Mouse (Mus musculus): ENCODE results near the gene Rfx3. TPM values are rescaled to one million over a fixed set of nuclear protein-coding genes. Genes with fewer than 3 reads are reported as not detected.

Rfx3 gene
- polyA plus RNA-seq, 1 experiment from 2014 or later = 27.8 TPM

GRCm38 (mm10) chr19:27817661-27818060 is 193.3 kb downstream of the Rfx3 start:
- H3K27ac ChIP-seq = no peak overlapping the region
- 0 out of 2 replicates have a peak, but pooled peaks cover 1% of the 10 kb centered on the region for H3K9me3 ChIP-seq
- H3K27me3 ChIP-seq = no peaks in the 10 kb centered on the region
- ATAC-seq (ENCODE audit: low FRiP score) = no peak
- H3K4me1 ChIP-seq (replicated peaks) = no peaks in the 10 kb centered on the region
- H3K9ac ChIP-seq = no peak overlapping the region
- no peak overlapping the region for H3K4me3 ChIP-seq
- no peak overlapping the region for H3K4me2 ChIP-seq
- peaks cover 19% of the 10 kb centered on the region for H3K36me3 ChIP-seq

GRCm38 (mm10) chr19:27780030-27780429 is 230.9 kb downstream of the Rfx3 start:
- Histone ChIP-seq H3K9me3 (no peaks in the 10 kb centered on the region), H3K4me3 (no peak overlapping the region), H3K4me2 (no peak overlapping the region), H3K27me3 (no peaks in the 10 kb centered on the region), H3K4me1 (replicated peaks) (peaks cover 3% of the 10 kb centered on the region; the same call in 1 of the 2 replicates), H3K9ac (no peak overlapping the region), H3K27ac (no peak overlapping the region), H3K36me3 (peaks cover 33% of the 10 kb centered on the region)
- ATAC-seq (ENCODE audit: low FRiP score) = no peak
- WGBS = 58% methylated on average over 4 of the region's 4 CpGs

GRCm38 (mm10) chr19:27770716-27771265 is 240.2 kb downstream of the Rfx3 start:
- no peaks in the 10 kb centered on the region for H3K9me3 ChIP-seq
- H3K4me2 ChIP-seq = no peak overlapping the region
- ATAC-seq (ENCODE audit: low FRiP score) = no peak
- no peaks in the 10 kb centered on the region for H3K4me1 ChIP-seq (replicated peaks)
- 72% methylated on average over 8 of the region's 8 CpGs for WGBS
- H3K4me3 ChIP-seq = no peak overlapping the region
- H3K36me3 ChIP-seq = peaks cover 37% of the 10 kb centered on the region
- H3K9ac ChIP-seq = no peak overlapping the region
- H3K27ac ChIP-seq = no peak overlapping the region
- H3K27me3 ChIP-seq = no peaks in the 10 kb centered on the region

GRCm38 (mm10) chr19:27768444-27768843 is 242.5 kb downstream of the Rfx3 start:
- H3K4me1 ChIP-seq (replicated peaks) = no peaks in the 10 kb centered on the region
- ATAC-seq (ENCODE audit: low FRiP score) = peak; percentile 79
- H3K36me3 ChIP-seq = peaks cover 37% of the 10 kb centered on the region
- no peaks in the 10 kb centered on the region for H3K9me3 ChIP-seq
- peak overlapping the region; percentile 69 for H3K27ac ChIP-seq
- no peak overlapping the region for H3K4me3 ChIP-seq
- 0 out of 2 replicates have a peak overlapping the region, but pooled peaks have one; percentile 17 for H3K4me2 ChIP-seq
- H3K27me3 ChIP-seq = no peaks in the 10 kb centered on the region
- H3K9ac ChIP-seq = no peak overlapping the region
- WGBS = 68% methylated on average over 17 of the region's 17 CpGs

- Histone ChIP-seq H3K27me3 (no peaks in the 10 kb centered on the region), H3K4me1 (replicated peaks) (no peaks in the 10 kb centered on the region), H3K4me2 (no peak overlapping the region), H3K36me3 (peaks cover 8% of the 10 kb centered on the region), H3K9ac (no peak overlapping the region), H3K4me3 (no peak overlapping the region), H3K27ac (no peak overlapping the region), H3K9me3 (no peaks in the 10 kb centered on the region)
- 94% methylated on average over 9 of the region's 9 CpGs for WGBS
- ATAC-seq (ENCODE audit: low FRiP score) = no peak
These were observed 250.7 kb downstream of the Rfx3 start for GRCm38 (mm10) chr19:27760309-27760708.

GRCm38 (mm10) chr19:27759347-27759746 is 251.6 kb downstream of the Rfx3 start:
- Histone ChIP-seq H3K36me3 (peaks cover 8% of the 10 kb centered on the region), H3K27me3 (no peaks in the 10 kb centered on the region), H3K9ac (no peak overlapping the region), H3K4me3 (no peak overlapping the region), H3K4me2 (no peak overlapping the region), H3K9me3 (no peaks in the 10 kb centered on the region), H3K4me1 (replicated peaks) (no peaks in the 10 kb centered on the region), H3K27ac (no peak overlapping the region)
- WGBS = 86% methylated on average over 8 of the region's 8 CpGs
- no peak for ATAC-seq (ENCODE audit: low FRiP score)

- H3K4me2 ChIP-seq = no peak overlapping the region
- H3K27me3 ChIP-seq = no peaks in the 10 kb centered on the region
- no peak overlapping the region for H3K4me3 ChIP-seq
- WGBS = 96% methylated on average over 1 of the region's 1 CpGs
- H3K9ac ChIP-seq = no peak overlapping the region
- peaks cover 3% of the 10 kb centered on the region; the same call in 1 of the 2 replicates for H3K9me3 ChIP-seq
- ATAC-seq (ENCODE audit: low FRiP score) = no peak
- no peaks in the 10 kb centered on the region for H3K4me1 ChIP-seq (replicated peaks)
- no peaks in the 10 kb centered on the region for H3K36me3 ChIP-seq
- no peak overlapping the region for H3K27ac ChIP-seq
These were observed 263.7 kb downstream of the Rfx3 start for GRCm38 (mm10) chr19:27747301-27747700.

GRCm38 (mm10) chr19:27738908-27739307 is 272.1 kb downstream of the Rfx3 start:
- Histone ChIP-seq H3K9me3 (no peaks in the 10 kb centered on the region), H3K4me3 (no peak overlapping the region), H3K4me2 (no peak overlapping the region), H3K4me1 (replicated peaks) (no peaks in the 10 kb centered on the region; the same call in 1 of the 2 replicates), H3K9ac (no peak overlapping the region), H3K27ac (no peak overlapping the region), H3K36me3 (no peaks in the 10 kb centered on the region), H3K27me3 (no peaks in the 10 kb centered on the region)
- no peak for ATAC-seq (ENCODE audit: low FRiP score)
- WGBS = 81% methylated on average over 8 of the region's 8 CpGs

GRCm38 (mm10) chr19:27736571-27736970 is 274.4 kb downstream of the Rfx3 start:
- no peaks in the 10 kb centered on the region for H3K27me3 ChIP-seq
- H3K36me3 ChIP-seq = no peaks in the 10 kb centered on the region
- no peaks in the 10 kb centered on the region; the same call in 1 of the 2 replicates for H3K4me1 ChIP-seq (replicated peaks)
- no peak overlapping the region for H3K4me2 ChIP-seq
- H3K9me3 ChIP-seq = no peaks in the 10 kb centered on the region
- no peak overlapping the region for H3K4me3 ChIP-seq
- H3K27ac ChIP-seq = no peak overlapping the region
- H3K9ac ChIP-seq = no peak overlapping the region
- no peak for ATAC-seq (ENCODE audit: low FRiP score)
- 80% methylated on average over 2 of the region's 2 CpGs for WGBS

GRCm38 (mm10) chr19:27718931-27719330 is 292.0 kb downstream of the Rfx3 start:
- no peaks in the 10 kb centered on the region for H3K36me3 ChIP-seq
- H3K4me2 ChIP-seq = no peak overlapping the region
- no peaks in the 10 kb centered on the region for H3K9me3 ChIP-seq
- ATAC-seq (ENCODE audit: low FRiP score) = no peak
- no peaks in the 10 kb centered on the region for H3K4me1 ChIP-seq (replicated peaks)
- 76% methylated on average over 11 of the region's 11 CpGs for WGBS
- no peak overlapping the region for H3K9ac ChIP-seq
- H3K4me3 ChIP-seq = no peak overlapping the region
- no peak overlapping the region for H3K27ac ChIP-seq
- no peaks in the 10 kb centered on the region for H3K27me3 ChIP-seq

- Histone ChIP-seq H3K9me3 (no peaks in the 10 kb centered on the region), H3K4me3 (no peak overlapping the region), H3K4me1 (replicated peaks) (no peaks in the 10 kb centered on the region), H3K27ac (no peak overlapping the region), H3K4me2 (no peak overlapping the region), H3K9ac (no peak overlapping the region), H3K27me3 (no peaks in the 10 kb centered on the region), H3K36me3 (no peaks in the 10 kb centered on the region)
- no peak for ATAC-seq (ENCODE audit: low FRiP score)
These were observed 294.7 kb downstream of the Rfx3 start for GRCm38 (mm10) chr19:27716274-27716673.

Data from hindbrain, embryonic 13.5 days (tissue).